Mouse (Mus musculus) embryonic facial prominence, embryonic 14.5 days (tissue): ENCODE results near the gene Polr1d. TPM values are rescaled to one million over a fixed set of nuclear protein-coding genes. Genes with fewer than 3 reads are reported as not detected.
A peak's percentile ranks its signal among the peaks of the same experiment; 100 is the strongest.

Source experiments
- ATAC-seq: fragments of 200-750 bp; cut with Nextera tagmentation; 2 replicates; pipeline ENCODE4 v1.8.0; 2017; ENCODE audit warnings: low read depth, moderate number of reproducible peaks, moderate TSS enrichment
- DNase-seq: peaks from one replicate; pipeline ENCODE4 v3.0.0-alpha.2; 2015; ENCODE audit warnings: low spot score
- H3K27ac ChIP-seq: fragments of 300-500 bp; sonication (generic); replicated peaks from 2 replicates; pipeline ENCODE4 v1.5.1; 2014; ENCODE audit warnings: low read depth, mild to moderate bottlenecking, low read length, moderate library complexity
- H3K27me3 ChIP-seq: fragments of 300-500 bp; sonication (generic); replicated peaks from 2 replicates; pipeline ENCODE4 v1.6.1; 2014; ENCODE audit warnings: low read length; ENCODE audit not compliant: control insufficient read depth, insufficient read depth
- H3K36me3 ChIP-seq: fragments of 300-500 bp; sonication (generic); 2 replicates; pipeline ENCODE4 v1.6.1; 2014; ENCODE audit warnings: low read length, mixed read lengths; ENCODE audit not compliant: control insufficient read depth, insufficient read depth
- H3K4me1 ChIP-seq: fragments of 300-500 bp; sonication (generic); 2 replicates; pipeline ENCODE4 v1.6.1; 2014; ENCODE audit warnings: antibody characterized with exemption, low read length; ENCODE audit not compliant: control insufficient read depth, insufficient read depth
- H3K4me2 ChIP-seq: fragments of 300-500 bp; sonication (generic); 2 replicates; pipeline ENCODE4 v1.6.1; 2014; ENCODE audit warnings: low read depth, mild to moderate bottlenecking, low read length, moderate library complexity, mixed read lengths
- H3K4me3 ChIP-seq: fragments of 300-500 bp; sonication (generic); 2 replicates; pipeline ENCODE4 v1.5.1; 2014; ENCODE audit warnings: low read depth, mild to moderate bottlenecking, low read length
- H3K9ac ChIP-seq: fragments of 300-500 bp; sonication (generic); 2 replicates; pipeline ENCODE4 v1.6.1; 2014; ENCODE audit warnings: low read depth, mild to moderate bottlenecking, low read length, moderate library complexity, mixed read lengths
- H3K9me3 ChIP-seq: fragments of 300-500 bp; sonication (generic); 2 replicates; pipeline ENCODE4 v1.6.1; 2016; ENCODE audit warnings: low read length; ENCODE audit not compliant: control insufficient read depth
- WGBS: fragments of 180-500 bp; shearing (Covaris S2); extraction: QIAGEN DNeasy Blood & Tissue Kit; methylation state at CpG from one replicate; pipeline ENCODE4 v1.1.7; 2014; 5-methylcytosine and 5-hydroxymethylcytosine counted together
- polyA plus RNA-seq: library from polyadenylated mRNA; unstranded; fragments of >200 nt; fragmentation: Nextera tagmentation; extraction: Ambion mirVana; gene quantifications from 2 replicates; pipeline ENCODE4 v1.2.1, GENCODE M21; 2014

Gene Polr1d
- polyA plus RNA-seq, 1 experiment from 2014 or later: 147 TPM

- ATAC-seq (peak; percentile 84), DNase-seq (peak; percentile 67)
- no peak overlapping the region for H3K27ac ChIP-seq
- H3K4me3 ChIP-seq: no peak overlapping the region
- no peaks in the 10 kb centered on the region for H3K9me3 ChIP-seq
- H3K27me3 ChIP-seq: no peaks in the 10 kb centered on the region
- H3K4me1 ChIP-seq: peaks cover 6% of the 10 kb centered on the region; the same call in 1 of the 2 replicates
- no peak overlapping the region for H3K4me2 ChIP-seq
- H3K9ac ChIP-seq: no peak overlapping the region
- 79% methylated on average over 40 of the region's 40 CpGs for WGBS
- H3K36me3 ChIP-seq: peaks cover 11% of the 10 kb centered on the region; the same call in 1 of the 2 replicates
Measured at GRCm38 (mm10) chr5:147041965-147042937, 34.6 kb upstream of the Polr1d start.

GRCm38 (mm10) chr5:147043240-147043844 lies 33.5 kb upstream of the Polr1d start:
- Histone ChIP-seq H3K27ac (no peak overlapping the region), H3K9me3 (no peaks in the 10 kb centered on the region), H3K4me1 (no peaks in the 10 kb centered on the region), H3K9ac (no peak overlapping the region), H3K36me3 (peaks cover 11% of the 10 kb centered on the region; the same call in 1 of the 2 replicates), H3K27me3 (no peaks in the 10 kb centered on the region), H3K4me3 (no peak overlapping the region), H3K4me2 (no peak overlapping the region)
- ATAC-seq: no peak
- WGBS: 64% methylated on average over 15 of the region's 15 CpGs
- DNase-seq: no peak

GRCm38 (mm10) chr5:147045311-147045710 lies 31.5 kb upstream of the Polr1d start:
- DNase-seq (no peak), ATAC-seq (no peak)
- WGBS: 70% methylated on average over 10 of the region's 11 CpGs
- Histone ChIP-seq H3K27ac (no peak overlapping the region), H3K27me3 (no peaks in the 10 kb centered on the region), H3K4me2 (no peak overlapping the region), H3K36me3 (peaks cover 11% of the 10 kb centered on the region; the same call in 1 of the 2 replicates), H3K9ac (no peak overlapping the region), H3K4me3 (no peak overlapping the region), H3K9me3 (no peaks in the 10 kb centered on the region), H3K4me1 (0 out of 2 replicates have a peak, but pooled peaks cover 6% of the 10 kb centered on the region)

GRCm38 (mm10) chr5:147045929-147046328 lies 30.9 kb upstream of the Polr1d start:
- no peak overlapping the region for H3K4me2 ChIP-seq
- no peaks in the 10 kb centered on the region for H3K27me3 ChIP-seq
- no peaks in the 10 kb centered on the region for H3K9me3 ChIP-seq
- 0 out of 2 replicates have a peak, but pooled peaks cover 6% of the 10 kb centered on the region for H3K4me1 ChIP-seq
- 77% methylated on average over 11 of the region's 11 CpGs for WGBS
- H3K36me3 ChIP-seq: peaks cover 6% of the 10 kb centered on the region; the same call in 1 of the 2 replicates
- no peak overlapping the region for H3K27ac ChIP-seq
- no peak overlapping the region for H3K4me3 ChIP-seq
- H3K9ac ChIP-seq: no peak overlapping the region
- DNase-seq (no peak), ATAC-seq (no peak)

- H3K27ac ChIP-seq: no peak overlapping the region
- no peaks in the 10 kb centered on the region for H3K36me3 ChIP-seq
- peaks cover 14% of the 10 kb centered on the region for H3K4me1 ChIP-seq
- H3K4me2 ChIP-seq: no peak overlapping the region
- no peak overlapping the region for H3K4me3 ChIP-seq
- no peaks in the 10 kb centered on the region for H3K27me3 ChIP-seq
- WGBS: 74% methylated on average over 19 of the region's 19 CpGs
- DNase-seq (no peak), ATAC-seq (no peak)
- H3K9me3 ChIP-seq: no peaks in the 10 kb centered on the region
- H3K9ac ChIP-seq: no peak overlapping the region
Measured at GRCm38 (mm10) chr5:147049544-147050209, 27.2 kb upstream of the Polr1d start.

- WGBS: 63% methylated on average over 13 of the region's 13 CpGs
- Histone ChIP-seq H3K9me3 (no peaks in the 10 kb centered on the region), H3K4me3 (no peak overlapping the region), H3K36me3 (no peaks in the 10 kb centered on the region), H3K4me2 (no peak overlapping the region), H3K9ac (no peak overlapping the region), H3K27ac (no peak overlapping the region), H3K27me3 (no peaks in the 10 kb centered on the region), H3K4me1 (peaks cover 14% of the 10 kb centered on the region)
- no peak for ATAC-seq
- DNase-seq: no peak
Measured at GRCm38 (mm10) chr5:147050816-147051499, 25.9 kb upstream of the Polr1d start.

GRCm38 (mm10) chr5:147051500-147052308 lies 25.1 kb upstream of the Polr1d start:
- no peak for DNase-seq
- Histone ChIP-seq H3K27ac (no peak overlapping the region), H3K27me3 (no peaks in the 10 kb centered on the region), H3K36me3 (no peaks in the 10 kb centered on the region), H3K4me3 (no peak overlapping the region), H3K4me2 (peak overlapping the region; percentile 10; the same call in 1 of the 2 replicates), H3K9me3 (no peaks in the 10 kb centered on the region), H3K9ac (no peak overlapping the region), H3K4me1 (peaks cover 14% of the 10 kb centered on the region)
- ATAC-seq: no peak
- 54% methylated on average over 29 of the region's 29 CpGs for WGBS
